Mouse (Mus musculus) cerebellum, adult 2 months (tissue): ENCODE data around the gene Odf3b.

ENCODE experiments used
- CTCF ChIP-seq: fragments of 200-500 bp; IDR thresholded peaks from 2 replicates; pipeline ENCODE4 v1.5.1; 2011; ENCODE audit warnings: low read depth, mild to moderate bottlenecking, control low read depth, low read length, moderate library complexity, borderline replicate concordance; ENCODE audit not compliant: insufficient read depth
- POLR2A ChIP-seq: fragments of 200-500 bp; IDR thresholded peaks from 2 replicates; pipeline ENCODE4 v1.6.1; 2011; ENCODE audit warnings: low read length, control low read depth, borderline replicate concordance; ENCODE audit not compliant: insufficient read depth

GRCm38 (mm10) chr15:89372536-89372935, 6.5 kb downstream of the Odf3b start:
- TF ChIP-seq POLR2A (no peak), CTCF (no peak)
